Mouse (Mus musculus) erythroblast, embryonic 14.5 days (primary cell): Measurements from ENCODE around the gene Ugcg. TPM values are rescaled to one million over a fixed set of nuclear protein-coding genes. Genes with fewer than 3 reads are reported as not detected.

ENCODE experiments used
- H3K27me3 ChIP-seq: 2 replicates; pipeline ENCODE4 v1.6.1; 2012; ENCODE audit warnings: inconsistent platforms; ENCODE audit not compliant: control insufficient read depth
- H3K36me3 ChIP-seq: 2 replicates; pipeline ENCODE4 v1.6.1; 2012; ENCODE audit warnings: mild to moderate bottlenecking, inconsistent platforms; ENCODE audit not compliant: control insufficient read depth
- H3K4me1 ChIP-seq: 2 replicates; pipeline ENCODE4 v1.6.1; 2012; ENCODE audit warnings: inconsistent platforms; ENCODE audit not compliant: control insufficient read depth
- H3K4me3 ChIP-seq: replicated peaks from 2 replicates; pipeline ENCODE3; 2012; ENCODE audit warnings: moderate library complexity, mild to moderate bottlenecking, inconsistent platforms
- H3K9me3 ChIP-seq: 2 replicates; pipeline ENCODE4 v1.6.1; 2012; ENCODE audit warnings: low read length, inconsistent platforms, mixed read lengths; ENCODE audit not compliant: control insufficient read depth
- GATA1 ChIP-seq: IDR thresholded peaks from 2 replicates; pipeline ENCODE4 v1.6.1; 2012; ENCODE audit warnings: low read length, inconsistent platforms, mixed read lengths
- TAL1 ChIP-seq: IDR thresholded peaks from 3 replicates; pipeline ENCODE4 v1.6.1; 2012; ENCODE audit warnings: low read length, inconsistent platforms, mixed read lengths
- polyA plus RNA-seq: library from polyadenylated mRNA; stranded (reverse); fragments of >175 nt; gene quantifications from 2 replicates; pipeline ENCODE4 v1.2.3, GENCODE M21; 2012

Ugcg gene
- polyA plus RNA-seq, 1 experiment, result 0.57 TPM

- no peak for TF ChIP-seq TAL1
- TF ChIP-seq GATA1, result no peak
- Histone ChIP-seq H3K4me3 (no peak overlapping the region), H3K36me3 (no peaks in the 10 kb centered on the region), H3K27me3 (no peaks in the 10 kb centered on the region), H3K9me3 (no peaks in the 10 kb centered on the region), H3K4me1 (peaks cover 60% of the 10 kb centered on the region)
These were observed 1.8 kb upstream of the Ugcg start for GRCm38 (mm10) chr4:59187289-59187688.

DNA sequence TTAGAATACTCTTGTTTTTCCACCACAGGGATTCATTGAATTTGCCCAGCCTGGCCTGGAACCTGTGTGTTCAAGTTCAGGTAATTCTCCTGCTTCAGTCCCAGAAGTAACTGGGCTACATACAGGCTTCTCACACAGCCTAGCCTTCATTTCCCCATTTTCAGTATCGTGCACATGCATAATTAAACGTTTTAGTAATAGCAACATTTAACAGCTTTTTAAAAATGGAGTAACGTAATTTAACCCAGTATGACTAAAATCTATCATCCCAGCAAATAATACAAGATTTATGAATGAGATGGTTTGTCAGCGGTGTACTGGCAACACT is 619 bp upstream of the Ugcg start:
- no peak for TF ChIP-seq GATA1
- TF ChIP-seq TAL1, result no peak
- no peaks in the 10 kb centered on the region for H3K9me3 ChIP-seq
- H3K4me3 ChIP-seq, result peak overlapping the region; percentile 100
- peaks cover 68% of the 10 kb centered on the region for H3K4me1 ChIP-seq
- peaks cover 2% of the 10 kb centered on the region; the same call in 1 of the 2 replicates for H3K36me3 ChIP-seq
- no peaks in the 10 kb centered on the region for H3K27me3 ChIP-seq

DNA sequence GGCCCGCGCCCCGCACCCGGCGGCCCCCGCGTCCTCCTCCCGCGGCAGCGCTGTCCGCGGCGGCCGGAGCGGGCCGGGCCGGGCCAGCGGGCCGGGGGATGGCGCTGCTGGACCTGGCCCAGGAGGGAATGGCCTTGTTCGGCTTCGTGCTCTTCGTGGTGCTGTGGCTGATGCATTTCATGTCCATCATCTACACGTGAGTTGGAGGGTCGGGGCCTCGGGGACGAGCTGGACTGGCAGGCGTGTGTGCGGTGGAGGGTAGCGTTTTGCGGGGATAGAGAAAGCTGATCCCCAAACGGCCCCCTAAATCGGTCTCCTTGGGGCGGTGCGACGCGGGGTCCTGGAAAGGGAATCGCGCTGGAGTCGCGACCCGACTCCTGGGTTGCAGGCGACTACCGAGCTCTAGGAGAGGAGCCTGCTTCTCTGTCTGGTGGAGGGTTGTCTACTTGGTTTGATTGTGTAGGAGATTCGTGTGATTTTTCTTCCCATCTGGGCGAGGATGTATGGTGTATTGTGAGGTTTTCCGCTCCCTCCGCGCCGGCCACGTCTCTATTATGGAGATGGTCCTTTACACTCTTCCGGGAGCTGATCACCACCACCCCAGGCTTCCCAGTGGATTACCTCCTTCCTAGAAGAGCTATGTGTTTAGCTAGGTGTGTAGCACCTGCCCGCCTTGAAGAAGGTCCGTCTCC is 635 bp downstream of the Ugcg start:
- no peaks in the 10 kb centered on the region for H3K27me3 ChIP-seq
- H3K4me1 ChIP-seq, result peaks cover 74% of the 10 kb centered on the region
- no peaks in the 10 kb centered on the region for H3K9me3 ChIP-seq
- TF ChIP-seq TAL1 (no peak), GATA1 (no peak)
- H3K4me3 ChIP-seq, result peak overlapping the region; percentile 100
- H3K36me3 ChIP-seq, result peaks cover 2% of the 10 kb centered on the region

DNA sequence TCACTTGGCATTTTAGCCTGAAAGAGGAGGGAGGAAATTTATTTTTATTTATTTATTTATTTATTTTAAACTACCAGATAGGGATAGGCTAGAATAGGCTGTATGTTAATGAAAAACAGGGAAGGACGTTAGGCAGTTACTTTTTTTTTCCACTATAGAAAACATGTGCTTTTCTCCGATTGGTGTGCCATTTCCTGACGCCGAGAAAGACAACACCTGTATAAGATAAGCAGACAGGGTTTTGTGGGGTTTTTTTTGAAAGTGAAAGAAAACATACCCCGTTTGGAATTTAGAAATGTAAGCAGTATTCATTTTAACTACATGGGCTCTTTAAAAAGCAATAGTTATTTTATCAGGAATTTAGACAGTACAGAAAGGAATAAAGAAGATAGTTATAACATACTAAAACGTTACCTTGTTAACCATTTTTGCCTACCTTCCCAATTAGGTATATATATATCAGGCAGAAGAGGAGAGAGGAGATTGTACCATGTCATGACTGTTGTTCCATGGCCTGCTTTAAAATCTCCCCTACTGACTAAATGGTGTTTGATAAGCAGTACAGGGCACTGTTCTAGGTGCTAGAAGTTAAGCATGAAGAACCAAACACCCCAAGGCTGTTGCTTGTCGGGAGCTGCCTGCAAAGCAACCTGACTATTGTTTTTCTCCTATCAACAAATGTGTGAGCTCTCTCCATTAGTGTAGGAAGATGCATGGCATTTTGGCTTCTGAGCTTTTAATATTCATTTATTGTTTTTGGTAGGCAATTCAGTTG is 1.8 kb downstream of the Ugcg start:
- peaks cover 2% of the 10 kb centered on the region for H3K36me3 ChIP-seq
- H3K4me1 ChIP-seq, result peaks cover 75% of the 10 kb centered on the region
- peak overlapping the region; percentile 100 for H3K4me3 ChIP-seq
- H3K27me3 ChIP-seq, result no peaks in the 10 kb centered on the region
- H3K9me3 ChIP-seq, result no peaks in the 10 kb centered on the region
- TF ChIP-seq TAL1 (peak; percentile 10; the same call in 1 of the 3 replicates), GATA1 (no peak; the same call in 1 of the 2 replicates)

DNA sequence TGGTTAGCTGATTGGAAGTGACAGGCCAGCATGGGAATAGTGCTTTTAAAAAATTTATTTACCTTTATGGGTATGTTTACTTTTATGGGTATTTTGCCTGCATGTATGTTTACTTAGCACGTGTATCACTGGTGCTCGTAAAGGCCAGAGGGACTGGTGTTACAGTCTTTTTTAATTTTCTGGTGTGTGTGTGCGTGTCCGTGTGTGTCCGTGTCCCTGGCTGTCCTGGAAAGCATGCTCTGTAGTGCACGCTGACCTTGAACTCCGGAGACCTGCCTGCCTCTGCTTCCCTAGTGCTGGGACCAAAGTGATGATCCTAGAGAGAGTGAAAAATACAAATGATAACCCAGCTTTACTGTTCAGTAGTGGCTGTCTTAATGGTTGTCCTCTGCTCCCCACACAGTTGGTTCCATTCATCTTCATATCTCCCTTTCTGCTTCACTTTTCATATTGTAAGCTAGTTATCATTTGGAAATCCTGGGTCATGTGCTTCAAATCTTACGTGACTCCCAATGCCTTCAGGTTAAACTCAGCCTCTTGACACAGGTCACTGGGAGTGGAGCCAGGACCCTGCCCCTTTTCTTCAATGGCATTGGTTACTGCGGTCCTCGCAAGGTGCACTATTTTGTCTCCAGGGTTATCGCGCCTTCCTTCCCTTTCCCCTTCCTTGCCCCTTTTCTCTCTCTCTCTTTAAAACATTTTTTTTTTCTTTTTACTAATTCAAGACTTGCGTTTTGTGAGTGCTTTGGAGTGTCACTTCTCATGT is 5.9 kb downstream of the Ugcg start:
- Histone ChIP-seq H3K4me3 (peak overlapping the region; percentile 39), H3K4me1 (peaks cover 91% of the 10 kb centered on the region)

DNA sequence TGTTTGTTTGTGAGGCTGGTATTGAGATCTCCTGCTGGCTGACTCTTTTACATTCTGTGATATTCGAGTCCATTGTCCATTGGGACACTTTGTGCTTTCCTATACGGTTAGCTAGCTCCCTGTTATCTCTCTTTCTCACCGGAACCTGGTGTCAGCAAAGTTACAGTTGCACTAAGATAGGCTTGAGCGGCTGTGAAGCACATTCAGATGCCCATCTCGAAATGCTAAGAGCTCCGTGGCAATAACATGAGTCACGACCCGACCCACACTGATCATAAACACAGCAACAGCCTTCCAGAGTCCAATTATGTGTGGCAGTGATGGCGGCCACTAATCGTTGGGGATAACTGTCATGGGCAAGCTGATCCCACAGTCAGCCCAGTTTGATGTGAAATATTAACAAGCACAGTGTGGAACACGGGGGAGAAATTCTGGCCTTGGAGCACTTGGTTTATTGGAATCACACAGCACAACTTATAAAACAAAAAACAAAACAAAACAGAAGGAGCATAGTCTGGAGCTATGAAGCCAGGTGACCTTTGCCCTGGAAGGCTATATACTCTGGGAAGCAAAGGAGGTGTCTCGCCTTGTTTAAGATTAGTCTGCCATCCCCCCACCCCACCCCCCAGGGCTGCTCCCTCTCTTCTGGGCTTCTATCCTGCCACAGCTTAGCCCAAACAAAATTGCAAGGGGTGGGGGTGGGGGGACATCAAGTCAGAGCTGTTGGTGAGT is 7.5 kb downstream of the Ugcg start:
- H3K9me3 ChIP-seq, result no peaks in the 10 kb centered on the region
- peaks cover 18% of the 10 kb centered on the region for H3K36me3 ChIP-seq
- peaks cover 92% of the 10 kb centered on the region for H3K4me1 ChIP-seq
- no peaks in the 10 kb centered on the region for H3K27me3 ChIP-seq
- peak overlapping the region; percentile 59 for H3K4me3 ChIP-seq
- TF ChIP-seq GATA1 (peak; percentile 50; the same call in 1 of the 2 replicates), TAL1 (peak; percentile 50)

More for the DNA sequence above, 5.9 kb downstream of the Ugcg start:
- H3K36me3 ChIP-seq, result peaks cover 13% of the 10 kb centered on the region
- no peaks in the 10 kb centered on the region for H3K9me3 ChIP-seq
- no peaks in the 10 kb centered on the region for H3K27me3 ChIP-seq
- no peak for TF ChIP-seq TAL1
- TF ChIP-seq GATA1, result no peak

- Histone ChIP-seq H3K4me1 (peaks cover 92% of the 10 kb centered on the region), H3K4me3 (peak overlapping the region; percentile 59), H3K27me3 (no peaks in the 10 kb centered on the region), H3K9me3 (no peaks in the 10 kb centered on the region), H3K36me3 (peaks cover 18% of the 10 kb centered on the region)
- TF ChIP-seq TAL1 (no peak), GATA1 (no peak)
These were observed 8.0 kb downstream of the Ugcg start for GRCm38 (mm10) chr4:59197078-59197424.

DNA sequence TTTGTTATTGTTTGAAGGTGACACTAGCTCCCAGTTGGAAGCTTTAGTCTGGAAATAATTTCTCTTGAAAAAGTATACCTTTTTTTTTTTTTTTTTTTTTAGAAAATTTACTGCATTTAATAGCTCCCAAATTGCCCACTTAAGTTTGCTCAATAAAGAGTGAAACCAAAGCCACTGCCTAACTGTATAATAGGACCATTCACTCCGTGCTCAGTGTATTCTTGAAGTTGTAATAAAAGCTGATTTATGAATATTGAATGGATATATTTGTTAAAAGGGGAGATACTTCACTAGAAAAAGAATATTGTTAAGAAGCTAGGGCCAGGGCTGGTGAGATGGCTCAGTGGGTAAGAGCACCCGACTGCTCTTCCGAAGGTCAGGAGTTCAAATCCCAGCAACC is 8.4 kb downstream of the Ugcg start:
- Histone ChIP-seq H3K36me3 (peaks cover 21% of the 10 kb centered on the region), H3K4me1 (peaks cover 93% of the 10 kb centered on the region), H3K9me3 (no peaks in the 10 kb centered on the region), H3K4me3 (no peak overlapping the region), H3K27me3 (no peaks in the 10 kb centered on the region)
- TF ChIP-seq TAL1, result no peak
- TF ChIP-seq GATA1, result no peak

DNA sequence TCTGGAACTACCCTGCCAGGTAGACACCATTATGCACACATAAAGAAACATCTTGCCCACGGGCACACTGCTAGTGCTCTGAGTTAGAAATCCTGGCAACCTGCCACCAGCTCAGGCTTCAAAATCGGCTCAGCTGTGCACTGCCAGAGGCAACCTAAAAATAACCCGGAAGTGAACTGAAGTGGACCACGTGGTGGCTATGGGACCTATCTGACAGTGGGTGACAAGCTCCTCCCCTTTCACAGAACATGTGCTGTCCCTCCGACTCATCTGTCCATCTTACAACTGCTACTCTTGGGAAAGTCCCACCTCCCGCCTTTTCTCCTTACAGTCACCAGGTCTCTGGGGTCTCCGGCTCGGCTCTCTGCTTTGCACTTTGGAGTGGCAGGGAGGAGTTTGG is 10.3 kb downstream of the Ugcg start:
- Histone ChIP-seq H3K4me1 (peaks cover 91% of the 10 kb centered on the region), H3K9me3 (no peaks in the 10 kb centered on the region), H3K36me3 (peaks cover 19% of the 10 kb centered on the region), H3K27me3 (no peaks in the 10 kb centered on the region), H3K4me3 (no peak overlapping the region)
- TF ChIP-seq GATA1, result no peak
- no peak for TF ChIP-seq TAL1
